Mouse (Mus musculus) kidney, adult 2 months (tissue): ENCODE data around the gene Carmil2.

Experiments
- CTCF ChIP-seq: fragments of 200-500 bp; conservative IDR thresholded peaks from 2 replicates; pipeline ENCODE4 v1.5.1; 2011; ENCODE audit warnings: low read depth, mild to moderate bottlenecking, control low read depth, low read length, moderate library complexity, mixed read lengths; ENCODE audit not compliant: insufficient read depth, insufficient read length
- POLR2A ChIP-seq: fragments of 200-500 bp; IDR thresholded peaks from one replicate; pipeline ENCODE4 v1.6.1; 2011; ENCODE audit warnings: low read depth, low read length, control low read depth

- TF ChIP-seq CTCF (no peak), POLR2A (no peak)
These were observed 8.2 kb downstream of the Carmil2 start for GRCm38 (mm10) chr8:105694051-105694799.
